Mouse (Mus musculus) megakaryocyte, embryonic 14.5 days (primary cell): Measurements from ENCODE around the gene Dip2b.

Experiments
- FLI1 ChIP-seq: IDR thresholded peaks from 2 replicates; pipeline ENCODE4 v1.6.1; 2012; ENCODE audit warnings: low read length, inconsistent platforms, mixed read lengths
- GATA1 ChIP-seq: IDR thresholded peaks from 3 replicates; pipeline ENCODE4 v1.6.1; 2012; ENCODE audit warnings: mixed read lengths, low read length, inconsistent platforms, borderline replicate concordance

- no peak for TF ChIP-seq FLI1
- TF ChIP-seq GATA1: no peak
Measured at GRCm38 (mm10) chr15:100025076-100025834, 13.2 kb upstream of the Dip2b start.
